Mouse (Mus musculus) hindlimb bud, embryonic 11.5 days (tissue): Measurements from ENCODE around the gene Zfp799.
A peak's percentile ranks its signal among the peaks of the same experiment; 100 is the strongest.
"Not testable (repeated sequence)": the region's sequence is repeated elsewhere in the genome, so short reads cannot be mapped to it uniquely, and the experiment has no call there.

Experiments
- DNase-seq: peaks from one replicate; pipeline ENCODE4 v3.0.0-alpha.2; 2012; ENCODE audit warnings: low read depth, low spot score; ENCODE audit errors: extremely low spot score

Zfp799 gene

GRCm38 (mm10) chr17:32829540-32830417 is at the start of gene Zfp799:
Gene Zfp799 (minus strand): TSS chr17:32830261.
- DNase-seq = peak; percentile 70

GRCm38 (mm10) chr17:32878773-32879172 is 48.7 kb upstream of the Zfp799 start:
- DNase-seq = no peak

GRCm38 (mm10) chr17:32877471-32878171 is 47.6 kb upstream of the Zfp799 start:
- DNase-seq = peak; percentile 20

GRCm38 (mm10) chr17:32872696-32873095 is 42.6 kb upstream of the Zfp799 start:
- DNase-seq = no peak

GRCm38 (mm10) chr17:32872091-32872490 is 42.0 kb upstream of the Zfp799 start:
- no peak for DNase-seq

GRCm38 (mm10) chr17:32871483-32871882 is 41.4 kb upstream of the Zfp799 start:
- DNase-seq = no peak

- DNase-seq = not testable (repeated sequence)
These were observed 37.2 kb upstream of the Zfp799 start for GRCm38 (mm10) chr17:32867266-32867665.

GRCm38 (mm10) chr17:32856713-32857112 is 26.7 kb upstream of the Zfp799 start:
- not testable (repeated sequence) for DNase-seq

- no peak for DNase-seq
These were observed 21.5 kb upstream of the Zfp799 start for GRCm38 (mm10) chr17:32851581-32851980.

GRCm38 (mm10) chr17:32841388-32841787 is 11.3 kb upstream of the Zfp799 start:
- no peak for DNase-seq

- no peak for DNase-seq
These were observed 9.2 kb upstream of the Zfp799 start for GRCm38 (mm10) chr17:32839083-32839802.

- no peak for DNase-seq
These were observed 339 bp upstream of the Zfp799 start for GRCm38 (mm10) chr17:32830418-32830782.

- DNase-seq = no peak
These were observed 13.8 kb downstream of the Zfp799 start for GRCm38 (mm10) chr17:32816074-32816784.

- DNase-seq = no peak
These were observed 15.9 kb downstream of the Zfp799 start for GRCm38 (mm10) chr17:32814136-32814535.

- DNase-seq = no peak
These were observed 19.4 kb downstream of the Zfp799 start for GRCm38 (mm10) chr17:32810648-32811047.

GRCm38 (mm10) chr17:32809544-32810374 is 20.3 kb downstream of the Zfp799 start, which contains the start of gene Zfp811:
Gene Zfp811 (minus strand): TSS chr17:32809931.
- peak; percentile 44 for DNase-seq

GRCm38 (mm10) chr17:32808921-32809320 is 21.1 kb downstream of the Zfp799 start:
- no peak for DNase-seq

GRCm38 (mm10) chr17:32789244-32789643 is 40.8 kb downstream of the Zfp799 start:
- DNase-seq = no peak

GRCm38 (mm10) chr17:32788576-32788975 is 41.5 kb downstream of the Zfp799 start:
- peak; percentile 28 for DNase-seq

- peak; percentile 82 for DNase-seq
These were observed 41.9 kb downstream of the Zfp799 start, which contains the start of gene Zfp871 for GRCm38 (mm10) chr17:32788094-32788559. Gene Zfp871 (minus strand): TSS chr17:32788287.
